ENCODE assay signal across 17 mouse cellular contexts in genomic region chr4:57534232-57534631, GRCm38 (mm10). TPM values are rescaled to one million over a fixed set of nuclear protein-coding genes. Genes with fewer than 3 reads are reported as not detected.
DNase-seq lines count a peak whose midpoint lies in the region; ATAC-seq and TF ChIP-seq lines count a peak whose summit lies in the region.
"Had no signal": no experiment of that assay in that cellular context is flagged by ENCODE, and none has a peak within 500 bp of the region (broad histone marks: within the 10 kb centered on the region; RNA-seq: fewer than 3 reads in every experiment).

No protein-coding gene starts in this region.

- H3K4me3 ChIP-seq in intestine, embryonic 15.5 days (replicated peaks) = no peak overlapping the region
- H3K4me3 ChIP-seq in intestine, embryonic 16.5 days (ENCODE audit: low read length) = no peak overlapping the region
- no peak overlapping the region for H3K4me3 ChIP-seq in embryonic facial prominence, embryonic 14.5 days (ENCODE audit: low read depth, low read length)
- H3K4me3 ChIP-seq in layer of hippocampus, adult 2 months = no peak overlapping the region
- H3K4me3 ChIP-seq: erythroblast, embryonic 14.5 days; forebrain, embryonic 13.5 days; neural tube, embryonic 13.5 days had no signal

- no peak overlapping the region for H3K9ac ChIP-seq in intestine, embryonic 15.5 days
- H3K9ac ChIP-seq in intestine, embryonic 16.5 days (ENCODE audit: low read depth, low read length) = no peak overlapping the region
- no peak overlapping the region for H3K9ac ChIP-seq in embryonic facial prominence, embryonic 14.5 days (ENCODE audit: low read depth, low read length)
- H3K9ac ChIP-seq: forebrain, embryonic 13.5 days; neural tube, embryonic 13.5 days had no signal

- H3K4me2 ChIP-seq in intestine, embryonic 15.5 days (replicated peaks) = no peak overlapping the region
- H3K4me2 ChIP-seq in intestine, embryonic 16.5 days (ENCODE audit: low read depth, low read length) = no peak overlapping the region
- H3K4me2 ChIP-seq in embryonic facial prominence, embryonic 14.5 days (ENCODE audit: low read depth, low read length) = no peak overlapping the region
- H3K4me2 ChIP-seq: forebrain, embryonic 13.5 days; liver, embryonic 11.5 days; neural tube, embryonic 13.5 days had no signal

- H3K9me3 ChIP-seq in intestine, embryonic 15.5 days = no peaks in the 10 kb centered on the region
- no peaks in the 10 kb centered on the region for H3K9me3 ChIP-seq in intestine, embryonic 16.5 days (ENCODE audit: control insufficient read depth, low read length)
- 0 out of 2 replicates have a peak, but pooled peaks cover 2% of the 10 kb centered on the region for H3K9me3 ChIP-seq in embryonic facial prominence, embryonic 14.5 days (ENCODE audit: control insufficient read depth, low read length)
- H3K9me3 ChIP-seq: forebrain, embryonic 13.5 days; neural tube, embryonic 13.5 days had no signal

- H3K27me3 ChIP-seq in intestine, embryonic 15.5 days (replicated peaks) = no peaks in the 10 kb centered on the region
- H3K27me3 ChIP-seq in intestine, embryonic 16.5 days (replicated peaks; ENCODE audit: control insufficient read depth, insufficient read depth, low read length) = no peaks in the 10 kb centered on the region
- no peaks in the 10 kb centered on the region for H3K27me3 ChIP-seq in embryonic facial prominence, embryonic 14.5 days (replicated peaks; ENCODE audit: control insufficient read depth, insufficient read depth, low read length)
- H3K27me3 ChIP-seq: forebrain, embryonic 13.5 days; neural tube, embryonic 13.5 days had no signal

- DNase-seq in brain, adult 2 months (ENCODE audit: low read depth, low spot score) = peak; percentile 26
- DNase-seq in embryonic facial prominence, embryonic 14.5 days (ENCODE audit: low spot score) = peak; percentile 55
- peak; percentile 8 to 10 for DNase-seq in heart, postnatal 14 days
- no peak for DNase-seq in layer of hippocampus, adult 2 months (ENCODE audit: low spot score in 2 of 2)
- no peak for DNase-seq in cerebellum, adult 18-20 months
- DNase-seq: cerebellum, adult 8-10 months; kidney, adult 8-10 months; kidney, postnatal 25 days; left cerebral cortex, postnatal 4 days; midbrain, embryonic 14.5 days; right cerebral cortex, postnatal 25 days had no signal

- no peak for TF ChIP-seq CTCF in layer of hippocampus, adult 2 months (conservative IDR thresholded peaks at IDR 0.05)

- WGBS in intestine, embryonic 15.5 days = 42% methylated on average over 6 of the region's 6 CpGs
- WGBS in intestine, embryonic 16.5 days = 52% methylated on average over 6 of the region's 6 CpGs
- WGBS in embryonic facial prominence, embryonic 14.5 days = 46% methylated on average over 6 of the region's 6 CpGs

- 0 out of 2 replicates have a peak, but pooled peaks have one; percentile 43 for ATAC-seq in intestine, embryonic 15.5 days
- no peak for ATAC-seq in intestine, embryonic 16.5 days
- ATAC-seq in embryonic facial prominence, embryonic 14.5 days (ENCODE audit: low read depth) = 0 out of 2 replicates have a peak, but pooled peaks have one; percentile 26
- ATAC-seq: forebrain, embryonic 13.5 days had no signal

- H3K36me3 ChIP-seq in intestine, embryonic 15.5 days = no peaks in the 10 kb centered on the region
- H3K36me3 ChIP-seq in intestine, embryonic 16.5 days (ENCODE audit: control insufficient read depth, insufficient read depth, low read length) = no peaks in the 10 kb centered on the region
- H3K36me3 ChIP-seq in embryonic facial prominence, embryonic 14.5 days (ENCODE audit: control insufficient read depth, insufficient read depth, low read length) = no peaks in the 10 kb centered on the region
- H3K36me3 ChIP-seq: neural tube, embryonic 13.5 days had no signal

- intact Hi-C loops in heart, postnatal 14 days (cut with DNase I) = no loop called here

- H3K27ac ChIP-seq in intestine, embryonic 15.5 days = no peak overlapping the region
- H3K27ac ChIP-seq in intestine, embryonic 16.5 days (ENCODE audit: low read length) = no peak overlapping the region
- no peak overlapping the region for H3K27ac ChIP-seq in embryonic facial prominence, embryonic 14.5 days (replicated peaks; ENCODE audit: low read depth, low read length)
- H3K27ac ChIP-seq in layer of hippocampus, adult 2 months = no peak overlapping the region
- H3K27ac ChIP-seq: forebrain, embryonic 13.5 days; neural tube, embryonic 13.5 days had no signal

- 0 out of 2 replicates have a peak, but pooled peaks cover 9% of the 10 kb centered on the region for H3K4me1 ChIP-seq in intestine, embryonic 15.5 days (replicated peaks)
- peaks cover 7% of the 10 kb centered on the region for H3K4me1 ChIP-seq in intestine, embryonic 16.5 days (ENCODE audit: control insufficient read depth, insufficient read depth, low read length)
- peaks cover 11% of the 10 kb centered on the region; the same call in 1 of the 2 replicates for H3K4me1 ChIP-seq in embryonic facial prominence, embryonic 14.5 days (ENCODE audit: control insufficient read depth, insufficient read depth, low read length)

RNA-seq across cellular contexts. Expression of gene Pakap, which starts 33.7 kb away (rescaled TPM):
- polyA plus RNA-seq in intestine, embryonic 15.5 days (2015; fragmentation: Nextera tagmentation; extraction: Ambion mirVana) = 22.8 and 25.9 TPM in 2 replicates
- polyA plus RNA-seq in intestine, embryonic 16.5 days (2015; fragmentation: Nextera tagmentation; extraction: Ambion mirVana) = 21.2 and 22.0 TPM in 2 replicates
- polyA plus RNA-seq in embryonic facial prominence, embryonic 14.5 days (2014; fragmentation: Nextera tagmentation; extraction: Ambion mirVana) = 25.4 and 27.7 TPM in 2 replicates
- total RNA-seq in heart, postnatal 14 days (2021) = 10 to 100 TPM; 40.0 to 46.5 TPM
- 10 to 100 TPM; 18.6 to 25.8 TPM for total RNA-seq in layer of hippocampus, adult 2 months (2021)
- polyA plus RNA-seq: erythroblast, embryonic 14.5 days had no signal

Comparison
In these comparisons a context has a peak if more than half of its experiments do, and no peak if none do; other contexts are left out.
1. DNase-seq: peak in brain, adult 2 months (single experiment), embryonic facial prominence, embryonic 14.5 days (single experiment) and heart, postnatal 14 days (2 of 2); none in layer of hippocampus, adult 2 months (0 of 2) and cerebellum, adult 18-20 months (0 of 2).